Mouse (Mus musculus): ENCODE data around the gene Cbx5. TPM values are rescaled to one million over a fixed set of nuclear protein-coding genes. Genes with fewer than 3 reads are reported as not detected.

Cbx5 gene
- polyA plus RNA-seq, 1 experiment from 2014 or later, result 143 TPM

GRCm38 (mm10) chr15:103228904-103229303, 10.7 kb downstream of the Cbx5 start:
- Histone ChIP-seq H3K4me1 (replicated peaks) (peaks cover 5% of the 10 kb centered on the region), H3K27me3 (no peaks in the 10 kb centered on the region), H3K9ac (no peak overlapping the region), H3K27ac (no peak overlapping the region), H3K36me3 (no peaks in the 10 kb centered on the region), H3K4me2 (no peak overlapping the region), H3K4me3 (no peak overlapping the region), H3K9me3 (no peaks in the 10 kb centered on the region)
- WGBS, result 81% methylated on average over 2 of the region's 2 CpGs
- no peak for ATAC-seq (ENCODE audit: low FRiP score)

- H3K27me3 ChIP-seq, result no peaks in the 10 kb centered on the region
- peaks cover 5% of the 10 kb centered on the region for H3K4me1 ChIP-seq (replicated peaks)
- H3K4me2 ChIP-seq, result no peak overlapping the region
- WGBS, result 85% methylated on average over 2 of the region's 2 CpGs
- no peaks in the 10 kb centered on the region for H3K9me3 ChIP-seq
- H3K36me3 ChIP-seq, result no peaks in the 10 kb centered on the region
- H3K9ac ChIP-seq, result no peak overlapping the region
- H3K27ac ChIP-seq, result 0 out of 2 replicates have a peak overlapping the region, but pooled peaks have one; percentile 5
- no peak overlapping the region for H3K4me3 ChIP-seq
- ATAC-seq (ENCODE audit: low FRiP score), result no peak
Measured at GRCm38 (mm10) chr15:103227572-103227971, 12.0 kb downstream of the Cbx5 start.

- Histone ChIP-seq H3K4me1 (replicated peaks) (peaks cover 5% of the 10 kb centered on the region), H3K9ac (no peak overlapping the region), H3K4me2 (no peak overlapping the region), H3K36me3 (no peaks in the 10 kb centered on the region), H3K9me3 (no peaks in the 10 kb centered on the region), H3K4me3 (no peak overlapping the region), H3K27ac (0 out of 2 replicates have a peak overlapping the region, but pooled peaks have one; percentile 5), H3K27me3 (no peaks in the 10 kb centered on the region)
- WGBS, result 79% methylated on average over 3 of the region's 3 CpGs
- ATAC-seq (ENCODE audit: low FRiP score), result no peak
Measured at GRCm38 (mm10) chr15:103227022-103227421, 12.6 kb downstream of the Cbx5 start.

GRCm38 (mm10) chr15:103224161-103224560, 15.5 kb downstream of the Cbx5 start:
- H3K36me3 ChIP-seq, result no peaks in the 10 kb centered on the region
- no peak for ATAC-seq (ENCODE audit: low FRiP score)
- no peaks in the 10 kb centered on the region for H3K9me3 ChIP-seq
- 91% methylated on average over 2 of the region's 2 CpGs for WGBS
- H3K9ac ChIP-seq, result no peak overlapping the region
- no peak overlapping the region for H3K4me2 ChIP-seq
- no peak overlapping the region for H3K4me3 ChIP-seq
- no peak overlapping the region for H3K27ac ChIP-seq
- H3K27me3 ChIP-seq, result no peaks in the 10 kb centered on the region
- peaks cover 20% of the 10 kb centered on the region for H3K4me1 ChIP-seq (replicated peaks)

GRCm38 (mm10) chr15:103221386-103221785, 18.2 kb downstream of the Cbx5 start:
- Histone ChIP-seq H3K4me2 (no peak overlapping the region), H3K4me3 (no peak overlapping the region), H3K9me3 (no peaks in the 10 kb centered on the region), H3K27me3 (no peaks in the 10 kb centered on the region), H3K4me1 (replicated peaks) (peaks cover 19% of the 10 kb centered on the region; the same call in 1 of the 2 replicates), H3K36me3 (no peaks in the 10 kb centered on the region), H3K9ac (no peak overlapping the region), H3K27ac (peak overlapping the region; percentile 14)
- ATAC-seq (ENCODE audit: low FRiP score), result no peak
- WGBS, result 83% methylated on average over 1 of the region's 1 CpGs

GRCm38 (mm10) chr15:103220785-103221184, 18.8 kb downstream of the Cbx5 start:
- ATAC-seq (ENCODE audit: low FRiP score), result no peak
- no peak overlapping the region for H3K9ac ChIP-seq
- 46% methylated on average over 3 of the region's 3 CpGs for WGBS

GRCm38 (mm10) chr15:103216052-103216451, 23.6 kb downstream of the Cbx5 start:
- H3K9me3 ChIP-seq, result no peaks in the 10 kb centered on the region
- peak overlapping the region; percentile 92 for H3K27ac ChIP-seq
- H3K4me1 ChIP-seq (replicated peaks), result peaks cover 51% of the 10 kb centered on the region
- no peak overlapping the region for H3K9ac ChIP-seq
- WGBS, result 41% methylated on average over 2 of the region's 2 CpGs
- H3K4me3 ChIP-seq, result no peak overlapping the region; the same call in 1 of the 2 replicates
- peak overlapping the region; percentile 62 for H3K4me2 ChIP-seq
- H3K36me3 ChIP-seq, result peaks cover 19% of the 10 kb centered on the region
- no peak for ATAC-seq (ENCODE audit: low FRiP score)
- no peaks in the 10 kb centered on the region for H3K27me3 ChIP-seq

More at GRCm38 (mm10) chr15:103220785-103221184, 18.8 kb downstream of the Cbx5 start:
- Histone ChIP-seq H3K27me3 (no peaks in the 10 kb centered on the region), H3K4me3 (no peak overlapping the region), H3K4me2 (no peak overlapping the region), H3K4me1 (replicated peaks) (peaks cover 24% of the 10 kb centered on the region), H3K36me3 (no peaks in the 10 kb centered on the region), H3K27ac (peak overlapping the region; percentile 14; the same call in 1 of the 2 replicates), H3K9me3 (no peaks in the 10 kb centered on the region)

GRCm38 (mm10) chr15:103214971-103215907, 24.4 kb downstream of the Cbx5 start:
- under 1% methylated on average over 15 of the region's 15 CpGs for WGBS
- H3K4me3 ChIP-seq, result peak overlapping the region; percentile 41
- no peaks in the 10 kb centered on the region for H3K27me3 ChIP-seq
- peaks cover 43% of the 10 kb centered on the region for H3K4me1 ChIP-seq (replicated peaks)
- peak; percentile 94 for ATAC-seq (ENCODE audit: low FRiP score)
- H3K27ac ChIP-seq, result peak overlapping the region; percentile 92
- peaks cover 26% of the 10 kb centered on the region for H3K36me3 ChIP-seq
- no peaks in the 10 kb centered on the region for H3K9me3 ChIP-seq
- peak overlapping the region; percentile 64 for H3K9ac ChIP-seq
- peak overlapping the region; percentile 62 for H3K4me2 ChIP-seq

GRCm38 (mm10) chr15:103214149-103214548, 25.5 kb downstream of the Cbx5 start:
- H3K4me2 ChIP-seq, result peak overlapping the region; percentile 49
- H3K27me3 ChIP-seq, result no peaks in the 10 kb centered on the region
- WGBS, result 20% methylated on average over 2 of the region's 2 CpGs
- peak overlapping the region; percentile 29 for H3K4me3 ChIP-seq
- H3K27ac ChIP-seq, result peak overlapping the region; percentile 84
- peaks cover 40% of the 10 kb centered on the region for H3K4me1 ChIP-seq (replicated peaks)
- H3K36me3 ChIP-seq, result peaks cover 37% of the 10 kb centered on the region
- no peak for ATAC-seq (ENCODE audit: low FRiP score)
- H3K9me3 ChIP-seq, result no peaks in the 10 kb centered on the region
- peak overlapping the region; percentile 68 for H3K9ac ChIP-seq

GRCm38 (mm10) chr15:103205156-103205555, 34.5 kb downstream of the Cbx5 start:
- Histone ChIP-seq H3K27ac (no peak overlapping the region), H3K27me3 (no peaks in the 10 kb centered on the region), H3K4me1 (replicated peaks) (peaks cover 15% of the 10 kb centered on the region), H3K36me3 (peaks cover 63% of the 10 kb centered on the region), H3K4me2 (no peak overlapping the region), H3K9me3 (no peaks in the 10 kb centered on the region), H3K9ac (no peak overlapping the region), H3K4me3 (no peak overlapping the region)
- ATAC-seq (ENCODE audit: low FRiP score), result no peak
- 63% methylated on average over 2 of the region's 2 CpGs for WGBS

GRCm38 (mm10) chr15:103202088-103202793, 37.4 kb downstream of the Cbx5 start:
- Histone ChIP-seq H3K4me2 (no peak overlapping the region), H3K4me3 (no peak overlapping the region), H3K4me1 (replicated peaks) (peaks cover 15% of the 10 kb centered on the region), H3K27ac (peak overlapping the region; percentile 66), H3K9ac (no peak overlapping the region), H3K27me3 (no peaks in the 10 kb centered on the region), H3K36me3 (peaks cover 64% of the 10 kb centered on the region), H3K9me3 (no peaks in the 10 kb centered on the region)
- no peak for ATAC-seq (ENCODE audit: low FRiP score)
- WGBS, result 50% methylated on average over 6 of the region's 6 CpGs

GRCm38 (mm10) chr15:103197785-103198184, 41.8 kb downstream of the Cbx5 start:
- no peak overlapping the region for H3K4me2 ChIP-seq
- no peak overlapping the region for H3K9ac ChIP-seq
- H3K27me3 ChIP-seq, result no peaks in the 10 kb centered on the region
- no peak overlapping the region for H3K27ac ChIP-seq
- no peak overlapping the region for H3K4me3 ChIP-seq
- 88% methylated on average over 4 of the region's 4 CpGs for WGBS
- no peaks in the 10 kb centered on the region for H3K9me3 ChIP-seq
- ATAC-seq (ENCODE audit: low FRiP score), result no peak
- H3K4me1 ChIP-seq (replicated peaks), result peaks cover 10% of the 10 kb centered on the region
- peaks cover 55% of the 10 kb centered on the region for H3K36me3 ChIP-seq
